ENCODE assay signal across 8 mouse cellular contexts in genomic region chr5:125270587-125271130, GRCm38 (mm10).
DNase-seq lines count a peak whose midpoint lies in the region; ATAC-seq and TF ChIP-seq lines count a peak whose summit lies in the region.

No protein-coding gene starts in this region.

- ATAC-seq in neural tube, embryonic 15.5 days (ENCODE audit: low FRiP score): no peak
- ATAC-seq in erythroid progenitor cell, adult 5-6 weeks (replicated peaks; ENCODE audit: low FRiP score, poor library complexity, severe bottlenecking): peak; percentile 64
- ATAC-seq in intestine, postnatal 0 days: no peak
- no peak for ATAC-seq in limb, embryonic 14.5 days (ENCODE audit: low FRiP score, low read depth)
- ATAC-seq in neural tube, embryonic 13.5 days (ENCODE audit: low read depth): no peak

- H3K27me3 ChIP-seq in neural tube, embryonic 15.5 days (replicated peaks): no peaks in the 10 kb centered on the region
- H3K27me3 ChIP-seq in intestine, postnatal 0 days (replicated peaks; ENCODE audit: control insufficient read depth, insufficient read depth, low read length): peaks cover 7% of the 10 kb centered on the region
- H3K27me3 ChIP-seq in limb, embryonic 14.5 days (ENCODE audit: control insufficient read depth, insufficient read depth, low read length): no peaks in the 10 kb centered on the region
- H3K27me3 ChIP-seq in neural tube, embryonic 13.5 days: no peaks in the 10 kb centered on the region

- no peak overlapping the region for H3K4me2 ChIP-seq in neural tube, embryonic 15.5 days
- H3K4me2 ChIP-seq in intestine, postnatal 0 days (replicated peaks; ENCODE audit: low read depth): no peak overlapping the region
- H3K4me2 ChIP-seq in limb, embryonic 14.5 days (replicated peaks; ENCODE audit: low read depth, low read length, severe bottlenecking): no peak overlapping the region
- H3K4me2 ChIP-seq in neural tube, embryonic 13.5 days: no peak overlapping the region

- no peak for TF ChIP-seq POLR2A in limb, embryonic 14.5 days (IDR thresholded peaks at IDR 0.05; ENCODE audit: borderline replicate concordance, extremely low read depth, insufficient read depth, insufficient read length)

- no peaks in the 10 kb centered on the region for H3K36me3 ChIP-seq in neural tube, embryonic 15.5 days
- no peaks in the 10 kb centered on the region for H3K36me3 ChIP-seq in intestine, postnatal 0 days (ENCODE audit: control insufficient read depth, insufficient read depth)
- H3K36me3 ChIP-seq in limb, embryonic 14.5 days (ENCODE audit: control insufficient read depth, insufficient read depth, low read length): no peaks in the 10 kb centered on the region
- no peaks in the 10 kb centered on the region for H3K36me3 ChIP-seq in neural tube, embryonic 13.5 days

- H3K9ac ChIP-seq in neural tube, embryonic 15.5 days (replicated peaks): no peak overlapping the region
- no peak overlapping the region for H3K9ac ChIP-seq in intestine, postnatal 0 days (ENCODE audit: low read depth, low read length)
- H3K9ac ChIP-seq in limb, embryonic 14.5 days (ENCODE audit: low read depth, low read length, severe bottlenecking): no peak overlapping the region
- no peak overlapping the region for H3K9ac ChIP-seq in neural tube, embryonic 13.5 days

- DNase-seq in neural tube, embryonic 10.5 days (ENCODE audit: extremely low spot score, low spot score): peak; percentile 83
- DNase-seq in c-Kit-negative CD71-positive TER-119-positive erythroid progenitor cells, embryonic 14.5 days (ENCODE audit: low read depth, low spot score): peak; percentile 57
- DNase-seq in limb, embryonic 14.5 days (ENCODE audit: low spot score): peak; percentile 89
- peak; percentile 84 for DNase-seq in thymus, postnatal 0 days (ENCODE audit: low spot score)

- peaks cover 47% of the 10 kb centered on the region for H3K4me1 ChIP-seq in neural tube, embryonic 15.5 days
- no peaks in the 10 kb centered on the region for H3K4me1 ChIP-seq in intestine, postnatal 0 days (replicated peaks; ENCODE audit: control insufficient read depth, insufficient read depth, low read length)
- peaks cover 22% of the 10 kb centered on the region for H3K4me1 ChIP-seq in limb, embryonic 14.5 days (ENCODE audit: control insufficient read depth, insufficient read depth, low read length)
- peaks cover 49% of the 10 kb centered on the region for H3K4me1 ChIP-seq in neural tube, embryonic 13.5 days (replicated peaks)

- peak; percentile 96 for TF ChIP-seq CTCF in intestine, postnatal 0 days (IDR thresholded peaks at IDR 0.05; ENCODE audit: low read depth)

- 16% methylated on average over 12 of the region's 12 CpGs for WGBS in neural tube, embryonic 15.5 days
- WGBS in intestine, postnatal 0 days: 15% methylated on average over 12 of the region's 12 CpGs
- 13% methylated on average over 12 of the region's 12 CpGs for whole genome bisulfite sequencing in limb, embryonic 14.5 days
- WGBS in neural tube, embryonic 13.5 days: 17% methylated on average over 12 of the region's 12 CpGs

- no peak overlapping the region for H3K4me3 ChIP-seq in neural tube, embryonic 15.5 days (replicated peaks)
- H3K4me3 ChIP-seq in intestine, postnatal 0 days (ENCODE audit: low read depth, low read length): no peak overlapping the region
- no peak overlapping the region for H3K4me3 ChIP-seq in limb, embryonic 14.5 days (replicated peaks; ENCODE audit: low read length)
- H3K4me3 ChIP-seq in neural tube, embryonic 13.5 days: no peak overlapping the region

- no peak overlapping the region for H3K27ac ChIP-seq in neural tube, embryonic 15.5 days (replicated peaks)
- no peak overlapping the region for H3K27ac ChIP-seq in intestine, postnatal 0 days (ENCODE audit: low read depth, low read length)
- H3K27ac ChIP-seq in limb, embryonic 14.5 days (replicated peaks; ENCODE audit: low read depth, low read length): no peak overlapping the region
- H3K27ac ChIP-seq in neural tube, embryonic 13.5 days (replicated peaks): peak overlapping the region; percentile 23; the same call in 1 of the 2 replicates

- H3K9me3 ChIP-seq in neural tube, embryonic 15.5 days (replicated peaks): no peaks in the 10 kb centered on the region
- H3K9me3 ChIP-seq in intestine, postnatal 0 days (ENCODE audit: control insufficient read depth): no peaks in the 10 kb centered on the region
- H3K9me3 ChIP-seq in limb, embryonic 14.5 days (ENCODE audit: control insufficient read depth, low read length): no peaks in the 10 kb centered on the region
- no peaks in the 10 kb centered on the region for H3K9me3 ChIP-seq in neural tube, embryonic 13.5 days
